Mouse (Mus musculus) ZHBTc4 (cell line): ENCODE data around the gene Map3k4.

Source experiments
- DNase-seq: peaks from one replicate; pipeline ENCODE4 v3.0.0-alpha.2; 2011; ENCODE audit warnings: low read depth, low spot score

Map3k4 gene

GRCm38 (mm10) chr17:12318663-12319201 lies at the start of gene Map3k4:
Gene Map3k4 (minus strand): TSS chr17:12318796.
- peak; percentile 92 for DNase-seq

DNA sequence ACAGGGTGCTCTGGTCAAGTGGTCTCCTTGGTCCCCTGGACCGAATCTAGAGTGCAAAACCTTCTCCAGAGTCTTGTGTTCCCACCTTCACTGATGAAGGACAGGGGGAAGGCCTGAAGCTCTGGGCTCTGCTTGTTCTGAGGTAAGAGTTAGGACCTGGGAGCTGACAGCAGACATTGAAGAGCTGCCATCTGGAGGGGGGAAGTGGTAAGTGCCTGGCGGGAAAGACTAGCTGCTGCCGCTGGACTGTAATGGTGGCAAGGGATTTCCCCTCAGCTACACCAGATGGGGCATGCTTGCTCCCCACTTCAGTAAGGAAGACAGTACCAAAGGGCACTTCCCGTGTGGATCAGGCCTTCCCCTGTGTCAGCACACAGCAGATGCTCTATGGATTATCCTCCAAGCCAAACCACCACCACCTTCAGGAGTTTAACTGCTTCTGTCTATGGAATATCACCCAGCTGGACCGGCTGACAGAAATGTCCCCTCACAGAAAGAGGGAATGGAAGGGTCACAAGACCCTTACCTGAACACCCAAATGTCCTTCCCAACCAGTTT lies 48.9 kb upstream of the Map3k4 start:
- DNase-seq, result peak; percentile 75

DNA sequence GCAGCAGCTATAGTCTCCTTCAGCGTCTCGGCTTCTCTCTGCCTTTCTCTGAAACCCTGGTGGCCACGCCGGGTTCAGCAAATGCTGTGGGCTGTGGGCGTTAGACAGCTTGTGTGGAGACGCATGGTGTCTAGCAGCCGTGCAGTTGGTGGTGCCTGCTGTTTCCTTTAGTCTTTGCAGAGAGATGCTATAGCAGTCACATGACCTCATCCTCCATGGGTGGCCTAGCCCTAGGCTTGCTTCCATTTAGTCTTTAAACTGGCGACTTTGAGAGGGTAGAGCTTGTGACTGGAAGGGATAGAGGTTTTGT lies 45.8 kb upstream of the Map3k4 start:
- DNase-seq, result peak; percentile 65

GRCm38 (mm10) chr17:12363601-12364425 lies 45.2 kb upstream of the Map3k4 start:
- no peak for DNase-seq

DNA sequence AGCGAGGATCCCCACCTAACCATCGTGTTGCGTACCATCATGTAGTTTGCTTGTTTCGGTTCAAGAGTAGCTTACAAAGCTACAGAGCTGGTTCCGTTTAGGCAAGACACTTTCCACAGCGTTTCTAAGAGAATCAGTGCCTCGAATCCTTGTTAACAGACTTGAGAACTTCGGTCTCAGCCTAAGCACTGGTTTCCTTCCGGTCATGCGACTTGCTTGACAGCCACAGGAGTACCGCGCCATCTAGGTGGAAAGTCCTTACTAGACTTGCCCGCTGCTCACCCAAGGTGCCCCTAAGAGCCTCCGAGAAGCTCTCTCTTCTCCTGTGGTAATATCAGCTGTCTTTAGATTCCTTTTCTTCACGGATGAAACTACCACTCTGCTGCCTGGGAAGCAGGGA lies 41.3 kb upstream of the Map3k4 start:
- no peak for DNase-seq

GRCm38 (mm10) chr17:12352781-12353180 lies 34.2 kb upstream of the Map3k4 start:
- DNase-seq, result no peak

DNA sequence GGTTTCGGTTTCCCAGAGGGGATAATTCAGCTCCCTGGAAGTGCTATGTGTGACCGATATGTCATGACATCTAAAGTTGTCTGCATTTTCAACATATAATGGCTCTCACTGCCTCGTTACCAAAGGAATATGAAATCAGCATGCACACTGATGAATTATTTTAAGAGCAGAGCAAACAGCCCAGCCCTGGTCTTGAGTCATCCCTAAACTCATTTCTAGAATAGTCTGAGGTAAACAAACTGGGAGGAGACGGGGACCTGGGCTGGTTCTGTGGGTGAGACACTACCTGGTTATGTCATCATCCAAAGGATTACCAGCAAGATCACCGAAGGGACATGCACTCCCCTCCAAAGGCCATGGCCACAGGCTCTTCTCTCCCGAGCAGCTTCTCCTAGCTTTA lies 33.0 kb upstream of the Map3k4 start:
- DNase-seq, result no peak

GRCm38 (mm10) chr17:12347462-12347861 lies 28.9 kb upstream of the Map3k4 start:
- DNase-seq, result no peak

GRCm38 (mm10) chr17:12343702-12344376 lies 25.2 kb upstream of the Map3k4 start:
- no peak for DNase-seq

- no peak for DNase-seq
Measured at GRCm38 (mm10) chr17:12337156-12337555, 18.6 kb upstream of the Map3k4 start.

- no peak for DNase-seq
Measured at GRCm38 (mm10) chr17:12336073-12336868, 17.7 kb upstream of the Map3k4 start.

DNA sequence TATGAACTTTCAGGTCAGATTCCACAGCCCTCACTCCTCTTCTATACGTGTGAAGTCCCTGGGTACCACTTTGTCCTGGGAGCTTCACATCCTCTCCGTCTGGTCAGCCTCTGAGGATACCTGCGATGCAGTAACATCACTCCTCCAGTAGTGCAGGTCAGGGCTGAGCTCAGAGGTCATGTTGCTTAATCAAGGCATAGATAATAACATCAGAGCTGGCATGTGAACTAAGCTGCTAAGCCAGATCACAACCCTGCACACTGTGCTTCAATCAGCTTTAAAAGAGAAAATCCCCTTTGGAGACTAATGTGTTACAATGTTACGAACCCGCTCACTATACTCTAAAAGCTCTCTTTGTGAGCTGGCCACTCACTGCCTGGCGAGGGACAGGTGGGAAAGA lies 16.5 kb upstream of the Map3k4 start:
- no peak for DNase-seq

GRCm38 (mm10) chr17:12327847-12328518 lies 9.4 kb upstream of the Map3k4 start:
- peak; percentile 26 for DNase-seq

DNA sequence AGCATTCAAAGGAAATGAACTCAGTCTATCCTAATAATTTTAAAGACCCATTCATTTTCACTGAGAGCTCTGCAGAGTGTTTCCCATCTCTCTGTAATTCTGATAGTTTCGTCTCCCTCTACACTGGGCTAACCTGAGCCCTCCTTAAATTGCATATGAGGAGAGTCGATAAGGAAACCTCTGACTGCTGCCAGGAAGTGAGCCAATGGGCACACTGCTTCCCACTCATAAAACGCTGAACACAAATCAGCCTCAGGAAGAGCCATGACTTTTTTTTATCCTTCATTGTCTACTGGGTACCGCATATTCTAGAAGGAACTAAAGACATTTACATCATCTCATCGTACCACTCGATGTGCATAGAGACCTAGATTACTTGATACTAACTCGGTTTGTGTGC lies 1.2 kb upstream of the Map3k4 start:
- no peak for DNase-seq

DNA sequence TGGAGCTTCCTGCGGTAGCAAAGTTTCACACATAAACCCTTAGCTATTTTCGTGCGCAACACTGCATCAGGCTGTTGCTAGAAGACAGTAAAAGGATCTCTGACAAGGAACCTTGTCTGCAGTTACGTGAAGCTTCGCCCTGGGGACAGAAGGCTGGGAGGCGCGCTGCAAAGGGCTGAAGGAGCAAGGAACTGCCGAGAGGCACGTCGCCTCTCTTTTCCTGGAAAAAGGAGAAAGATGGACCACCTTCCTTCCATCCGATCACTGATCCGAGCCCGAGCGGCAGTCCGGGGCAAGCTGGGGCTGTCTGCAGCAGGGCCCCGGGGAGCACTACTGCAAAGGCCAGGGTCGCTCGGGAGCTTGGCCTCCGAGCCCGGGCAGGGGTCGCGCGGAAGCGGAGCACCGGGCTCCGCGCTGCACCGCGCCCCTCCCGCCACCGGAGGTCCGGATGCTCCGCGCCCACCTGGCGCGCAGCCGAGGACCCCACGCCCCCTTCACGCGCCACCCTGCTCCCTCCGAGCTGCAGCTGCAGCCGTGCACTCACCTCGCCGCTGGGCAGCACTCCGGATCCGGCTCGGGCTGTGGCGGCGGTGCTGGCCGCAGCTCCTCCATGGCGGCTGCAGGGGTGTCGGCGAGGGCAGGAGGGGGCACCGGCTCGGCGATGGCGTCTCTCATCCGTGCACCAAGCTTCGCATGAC lies 493 bp downstream of the Map3k4 start:
- DNase-seq, result peak; percentile 58

GRCm38 (mm10) chr17:12317607-12317953 lies 1.0 kb downstream of the Map3k4 start:
- DNase-seq, result no peak

DNA sequence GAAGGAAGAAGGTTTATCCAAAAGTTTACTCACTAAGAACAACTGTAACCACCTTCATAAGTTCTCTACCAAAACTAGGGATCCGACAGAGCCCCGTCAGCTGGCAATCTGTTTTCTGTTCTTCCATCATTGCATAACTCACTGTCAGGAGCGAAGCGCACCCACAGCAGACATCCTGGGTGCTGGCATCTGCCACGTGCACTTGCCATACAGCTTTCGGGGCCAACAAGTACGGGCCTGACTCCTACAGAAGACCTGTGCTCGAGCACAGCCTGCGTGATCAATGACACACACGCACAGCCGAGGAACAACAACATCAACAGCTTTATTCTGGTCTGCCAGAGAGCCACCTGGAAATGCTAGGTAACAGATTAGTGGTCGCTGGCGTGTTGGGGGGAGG lies 2.3 kb downstream of the Map3k4 start:
- DNase-seq, result no peak

GRCm38 (mm10) chr17:12312248-12312647 lies 6.3 kb downstream of the Map3k4 start:
- DNase-seq, result no peak

GRCm38 (mm10) chr17:12309493-12309892 lies 9.1 kb downstream of the Map3k4 start:
- no peak for DNase-seq

GRCm38 (mm10) chr17:12309059-12309458 lies 9.5 kb downstream of the Map3k4 start:
- no peak for DNase-seq
